Mouse (Mus musculus): Measurements from ENCODE around the gene Crybg2.

Crybg2 gene

GRCm38 (mm10) chr4:134060135-134060865 is at the start of gene Crybg2:
Crybg2 (plus strand) TSS chr4:134060815.
- no peak for DNase-seq (ENCODE audit: low read depth, low spot score)

- DNase-seq (ENCODE audit: low read depth, low spot score): peak; percentile 62
Measured at GRCm38 (mm10) chr4:134011450-134012414, 48.9 kb upstream of the Crybg2 start.

GRCm38 (mm10) chr4:134012858-134013528 is 47.6 kb upstream of the Crybg2 start:
- DNase-seq (ENCODE audit: low read depth, low spot score): peak; percentile 72

GRCm38 (mm10) chr4:134016208-134016607 is 44.4 kb upstream of the Crybg2 start:
- peak; percentile 31 for DNase-seq (ENCODE audit: low read depth, low spot score)

GRCm38 (mm10) chr4:134016767-134017166 is 43.8 kb upstream of the Crybg2 start:
- peak; percentile 84 for DNase-seq (ENCODE audit: low read depth, low spot score)

GRCm38 (mm10) chr4:134017201-134017865 is 43.3 kb upstream of the Crybg2 start:
- DNase-seq (ENCODE audit: low read depth, low spot score): peak; percentile 47

GRCm38 (mm10) chr4:134018038-134018778 is 42.4 kb upstream of the Crybg2 start:
- peak; percentile 56 for DNase-seq (ENCODE audit: low read depth, low spot score)

- DNase-seq (ENCODE audit: low read depth, low spot score): peak; percentile 88
Measured at GRCm38 (mm10) chr4:134018779-134019145, 41.9 kb upstream of the Crybg2 start, which contains the start of gene Lin28a. Lin28a (minus strand) TSS chr4:134018841.

- DNase-seq (ENCODE audit: low read depth, low spot score): peak; percentile 57
Measured at GRCm38 (mm10) chr4:134019210-134019609, 41.4 kb upstream of the Crybg2 start.

- DNase-seq (ENCODE audit: low read depth, low spot score): no peak
Measured at GRCm38 (mm10) chr4:134019641-134020351, 40.8 kb upstream of the Crybg2 start.

- peak; percentile 66 for DNase-seq (ENCODE audit: low read depth, low spot score)
Measured at GRCm38 (mm10) chr4:134020621-134021020, 40.0 kb upstream of the Crybg2 start.

GRCm38 (mm10) chr4:134025802-134026201 is 34.8 kb upstream of the Crybg2 start:
- DNase-seq (ENCODE audit: low read depth, low spot score): no peak

- DNase-seq (ENCODE audit: low read depth, low spot score): peak; percentile 85
Measured at GRCm38 (mm10) chr4:134035953-134036352, 24.7 kb upstream of the Crybg2 start.

GRCm38 (mm10) chr4:134041317-134042123 is 19.1 kb upstream of the Crybg2 start:
- peak; percentile 35 for DNase-seq (ENCODE audit: low read depth, low spot score)

- no peak for DNase-seq (ENCODE audit: low read depth, low spot score)
Measured at GRCm38 (mm10) chr4:134043041-134043440, 17.6 kb upstream of the Crybg2 start.

GRCm38 (mm10) chr4:134047648-134048047 is 13.0 kb upstream of the Crybg2 start:
- DNase-seq (ENCODE audit: low read depth, low spot score): no peak

- no peak for DNase-seq (ENCODE audit: low read depth, low spot score)
Measured at GRCm38 (mm10) chr4:134051912-134052311, 8.7 kb upstream of the Crybg2 start.

- DNase-seq (ENCODE audit: low read depth, low spot score): no peak
Measured at GRCm38 (mm10) chr4:134052560-134052959, 8.1 kb upstream of the Crybg2 start.

- DNase-seq (ENCODE audit: low read depth, low spot score): no peak
Measured at GRCm38 (mm10) chr4:134053538-134053937, 7.1 kb upstream of the Crybg2 start, which contains the start of gene Zfp683. Zfp683 (plus strand) TSS chr4:134053838.

Data from ZHBTc4 (cell line).